Mouse (Mus musculus) layer of hippocampus, postnatal 14 days (tissue): ENCODE measurements around the gene Actl10. TPM values are rescaled to one million over a fixed set of nuclear protein-coding genes. Genes with fewer than 3 reads are reported as not detected.
A peak's percentile ranks its signal among the peaks of the same experiment; 100 is the strongest.

ENCODE experiments used
- DNase-seq, 2 experiments: peaks; one replicate each; pipeline ENCODE4 v3.0.0; 2021 to 2022; ENCODE audit warnings: low spot score in 2 of 2, mixed read lengths in 1 of 2
- total RNA-seq, 2 experiments: library from RNA; stranded (reverse); gene quantifications; 2 replicates each; pipeline ENCODE4 v1.2.3; 2021

Gene Actl10
- total RNA-seq, 2 experiments from 2014 or later: not detected

DNA sequence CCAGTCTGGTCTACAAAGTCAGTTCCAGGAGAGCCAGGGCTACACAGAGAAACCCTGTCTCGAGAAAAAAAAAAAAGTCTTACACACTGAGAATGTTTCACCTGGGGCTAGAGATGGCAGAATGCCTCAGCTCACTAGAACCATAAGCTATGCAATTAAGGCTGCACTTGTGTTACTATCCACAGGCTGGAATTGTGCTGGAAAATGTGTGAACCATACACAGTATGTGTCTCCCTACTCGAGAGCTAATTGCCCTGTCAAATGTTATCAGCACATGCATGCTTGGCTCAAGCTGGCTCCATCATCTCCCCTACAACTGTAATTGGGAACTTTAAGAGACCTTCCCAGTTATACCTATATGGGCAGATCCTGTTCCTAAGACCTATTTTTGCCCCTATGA is 639 bp upstream of the Actl10 start:
- no peak for DNase-seq

GRCm38 (mm10) chr2:154551927-154552326 is 351 bp downstream of the Actl10 start:
- DNase-seq: no peak

- peak; percentile 74 to 76 for DNase-seq
Measured at GRCm38 (mm10) chr2:154552424-154552907, 890 bp downstream of the Actl10 start.

DNA sequence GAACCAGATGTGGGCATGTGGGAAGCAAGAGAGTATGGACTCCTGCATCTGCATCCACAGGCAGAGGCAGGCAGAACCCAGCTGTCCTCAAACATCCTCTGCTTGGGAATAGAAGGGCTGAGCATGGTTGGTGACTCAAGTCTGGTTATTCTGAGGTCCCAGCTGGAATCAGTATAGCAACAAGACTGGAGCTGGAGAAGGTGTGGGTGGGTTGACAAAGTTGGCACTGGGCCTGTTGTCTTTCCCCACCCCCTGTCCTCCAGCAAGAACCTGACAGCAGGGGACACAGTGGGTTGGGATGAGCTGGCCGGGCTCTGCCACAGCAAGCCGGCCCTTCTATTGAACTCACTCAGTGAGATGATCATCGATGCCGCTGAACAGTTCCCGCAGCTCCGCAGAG is 3.7 kb downstream of the Actl10 start:
- DNase-seq: no peak

- DNase-seq: no peak
Measured at GRCm38 (mm10) chr2:154557184-154557832, 5.7 kb downstream of the Actl10 start.

GRCm38 (mm10) chr2:154558264-154559039 is 6.9 kb downstream of the Actl10 start, which contains the start of gene Necab3:
Gene Necab3 (minus strand): TSS chr2:154558890.
- peak; percentile 50 to 60 for DNase-seq

- DNase-seq: no peak
Measured at GRCm38 (mm10) chr2:154563612-154564170, 12.1 kb downstream of the Actl10 start.

GRCm38 (mm10) chr2:154565562-154565961 is 14.0 kb downstream of the Actl10 start:
- DNase-seq: no peak

DNA sequence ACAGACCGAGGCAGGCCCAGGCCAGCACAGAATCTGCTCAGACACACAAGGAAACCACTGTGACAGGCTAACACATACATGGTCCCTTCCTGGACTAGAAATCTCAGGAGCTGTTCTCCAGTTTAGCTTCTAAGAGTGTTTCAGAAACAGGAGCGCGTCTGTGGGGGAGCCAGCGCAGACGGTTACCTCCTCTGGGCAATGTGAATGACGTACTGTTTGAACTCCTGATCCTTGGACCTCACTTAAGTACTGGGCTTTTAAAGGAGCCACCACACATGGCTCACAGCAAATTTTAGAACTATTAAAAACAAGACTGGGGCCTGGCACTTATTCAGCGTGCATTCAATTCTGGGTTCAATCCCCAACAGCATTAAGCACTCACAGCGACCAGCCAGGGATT is 15.1 kb downstream of the Actl10 start:
- no peak for DNase-seq

DNA sequence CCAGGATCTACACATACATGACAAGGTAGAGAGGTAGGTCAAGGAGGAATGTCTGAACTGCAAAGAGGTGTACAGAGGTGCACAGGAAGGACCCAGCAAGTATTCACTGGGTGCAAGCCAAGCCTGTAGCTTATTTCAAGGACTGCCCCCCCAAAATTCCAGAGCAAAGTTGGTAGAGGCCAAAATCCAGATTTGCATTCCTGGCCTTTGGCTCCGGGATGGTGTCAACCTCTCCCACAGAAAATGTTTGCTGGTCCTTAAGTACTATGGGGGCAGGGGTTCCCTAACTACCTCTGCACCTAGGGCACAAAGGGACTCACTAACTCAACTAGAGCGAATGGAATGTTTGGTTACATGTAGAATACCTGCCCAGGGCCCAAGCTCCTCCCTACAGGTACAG is 16.2 kb downstream of the Actl10 start:
- DNase-seq: no peak

GRCm38 (mm10) chr2:154568329-154569070 is 16.9 kb downstream of the Actl10 start:
- DNase-seq: no peak

DNA sequence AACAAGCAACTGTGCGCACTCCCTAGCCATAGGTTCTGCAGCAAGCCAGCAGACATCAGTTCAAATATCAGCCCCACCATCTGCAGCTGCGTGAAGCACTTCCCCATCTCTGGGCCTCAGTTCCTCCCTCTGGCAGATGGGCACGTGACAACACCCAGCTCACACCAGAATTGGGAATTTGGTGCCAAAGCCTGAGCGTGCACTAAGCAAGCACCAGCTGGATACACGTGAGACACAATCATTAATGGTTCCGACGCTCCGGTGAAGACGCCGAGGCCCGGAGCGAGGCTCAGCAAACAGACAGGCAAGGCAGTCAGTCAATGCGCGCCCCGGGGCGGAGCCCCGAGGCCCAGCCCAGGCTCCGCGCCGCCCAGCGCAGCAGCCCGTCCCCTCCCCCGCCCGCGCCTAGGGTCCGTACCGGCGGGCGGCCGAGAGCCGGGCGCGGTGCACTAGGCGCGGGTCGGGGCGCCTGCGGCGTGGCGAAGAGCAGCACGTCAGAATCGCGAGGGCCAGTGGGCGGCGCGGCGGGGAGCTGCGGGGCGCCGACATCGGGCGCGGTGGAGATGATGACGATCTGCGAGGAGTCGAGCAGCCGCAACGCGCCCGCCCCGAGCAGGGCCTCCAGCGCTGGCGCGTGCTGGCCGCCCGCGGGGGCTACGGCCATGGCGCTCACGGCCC is 17.6 kb downstream of the Actl10 start:
- DNase-seq: peak in 1 of 2 experiments; percentile 57

- peak; percentile 90 to 95 for DNase-seq
Measured at GRCm38 (mm10) chr2:154569836-154570286, 18.3 kb downstream of the Actl10 start, which contains the start of gene E2f1. Gene E2f1 (minus strand): TSS chr2:154569892.

DNA sequence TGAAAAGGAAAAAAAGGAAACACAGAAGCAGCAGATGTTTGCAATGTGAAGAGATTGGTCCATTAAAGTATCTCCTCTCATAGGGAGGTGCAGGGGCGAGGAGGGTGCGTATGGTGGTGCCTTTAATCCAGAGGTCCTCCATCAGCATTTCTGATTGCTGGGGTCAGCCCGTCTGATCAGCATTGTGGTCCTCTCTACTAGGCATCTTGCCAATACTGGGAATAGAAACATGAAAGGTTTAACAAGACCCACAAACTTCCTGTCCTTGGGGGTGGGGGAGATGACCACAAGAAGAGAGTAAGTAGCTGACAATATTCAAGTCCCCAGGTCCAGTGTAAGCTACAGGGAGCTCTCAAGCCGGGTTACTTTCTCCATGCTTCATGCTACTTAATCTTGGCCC is 19.1 kb downstream of the Actl10 start:
- no peak for DNase-seq

GRCm38 (mm10) chr2:154571266-154571665 is 19.7 kb downstream of the Actl10 start:
- DNase-seq: no peak

DNA sequence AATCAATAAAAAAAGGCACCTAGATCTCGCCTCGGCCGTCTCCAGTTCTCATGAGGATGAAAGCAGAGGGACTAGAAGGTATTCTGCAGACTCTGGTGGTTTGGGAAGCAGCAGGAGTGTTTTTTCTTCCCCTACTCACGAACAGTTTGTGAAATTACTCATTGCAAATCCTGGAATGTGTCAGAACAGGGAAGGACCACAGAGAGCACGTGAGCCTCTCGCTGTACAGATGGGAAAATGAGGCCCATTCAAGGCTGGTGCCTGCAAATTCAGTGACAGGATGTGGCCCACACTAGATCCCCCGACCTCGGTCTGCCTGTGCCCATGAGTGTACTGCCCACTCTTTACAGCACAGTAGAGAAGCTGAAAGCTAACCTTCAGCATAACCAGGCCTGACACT is 20.4 kb downstream of the Actl10 start:
- DNase-seq: peak in 1 of 2 experiments; percentile 40

- no peak for DNase-seq
Measured at GRCm38 (mm10) chr2:154572996-154573395, 21.4 kb downstream of the Actl10 start.

DNA sequence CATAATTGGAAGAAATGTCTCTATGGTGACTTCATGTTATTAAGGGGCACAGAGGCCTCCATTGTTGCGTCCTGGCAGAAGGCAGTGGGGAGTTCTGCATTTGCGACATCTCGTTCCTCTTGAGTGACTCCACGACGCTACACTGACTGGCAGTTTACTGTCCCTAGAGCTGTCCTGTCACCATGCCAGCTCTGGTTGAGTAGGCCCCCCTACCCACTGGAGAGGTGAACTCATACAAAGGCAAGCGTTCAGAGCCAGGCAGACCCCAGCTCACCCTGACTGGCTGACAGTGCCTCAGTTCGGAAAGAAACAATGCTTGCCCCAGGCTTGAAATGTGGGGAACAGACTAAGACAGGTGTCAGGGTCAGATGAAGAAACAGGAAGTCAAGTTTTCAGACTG is 22.7 kb downstream of the Actl10 start:
- no peak for DNase-seq

- DNase-seq: no peak
Measured at GRCm38 (mm10) chr2:154576876-154577743, 25.5 kb downstream of the Actl10 start.

DNA sequence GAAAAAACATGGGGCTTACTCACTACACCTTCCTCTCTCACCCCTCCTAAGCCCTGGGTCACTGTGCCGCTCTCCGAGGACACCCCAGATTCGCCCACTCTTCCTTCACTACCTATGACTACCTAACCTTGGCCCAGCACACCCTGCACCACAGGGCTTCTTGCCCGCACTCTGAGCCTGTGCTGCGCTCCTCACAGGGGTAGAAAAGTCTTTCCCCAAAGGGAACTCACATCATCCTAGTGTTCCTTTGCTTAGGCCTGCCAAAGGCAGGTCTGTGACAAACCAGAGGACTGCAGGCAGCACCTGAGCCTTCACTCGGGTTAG is 26.1 kb downstream of the Actl10 start:
- no peak for DNase-seq
